Mouse (Mus musculus) layer of hippocampus, adult 18-20 months (tissue): ENCODE results near the gene Bcl2l1. TPM values are rescaled to one million over a fixed set of nuclear protein-coding genes. Genes with fewer than 3 reads are reported as not detected.

Experiments
- DNase-seq, 2 experiments: peaks; one replicate each; pipeline ENCODE4 v3.0.0; 2022; ENCODE audit warnings: low spot score in 2 of 2
- total RNA-seq, 2 experiments: library from RNA; stranded (reverse); gene quantifications; 2 replicates each; pipeline ENCODE4 v1.2.3; 2021

Bcl2l1 gene
- total RNA-seq, 2 experiments from 2014 or later = 134 to 146 TPM

- DNase-seq = peak; percentile 85 to 93
These were observed 55.1 kb downstream of the Bcl2l1 start for GRCm38 (mm10) chr2:152776435-152776834.

- no peak for DNase-seq
These were observed 55.5 kb downstream of the Bcl2l1 start for GRCm38 (mm10) chr2:152776019-152776418.

- no peak for DNase-seq
These were observed 56.2 kb downstream of the Bcl2l1 start for GRCm38 (mm10) chr2:152775357-152775756.

GRCm38 (mm10) chr2:152772231-152772630 is 59.3 kb downstream of the Bcl2l1 start:
- DNase-seq = no peak

- no peak for DNase-seq
These were observed 60.0 kb downstream of the Bcl2l1 start for GRCm38 (mm10) chr2:152771571-152771970.

- no peak for DNase-seq
These were observed 61.9 kb downstream of the Bcl2l1 start for GRCm38 (mm10) chr2:152769677-152770076.

GRCm38 (mm10) chr2:152767618-152768271 is 63.8 kb downstream of the Bcl2l1 start:
- peak in 1 of 2 experiments; percentile 58 for DNase-seq

- peak; percentile 68 to 89 for DNase-seq
These were observed 65.0 kb downstream of the Bcl2l1 start for GRCm38 (mm10) chr2:152766387-152767123.

- DNase-seq = no peak
These were observed 66.4 kb downstream of the Bcl2l1 start for GRCm38 (mm10) chr2:152765045-152765674.

- DNase-seq = no peak
These were observed 67.1 kb downstream of the Bcl2l1 start for GRCm38 (mm10) chr2:152764172-152765044.

GRCm38 (mm10) chr2:152763310-152763709 is 68.2 kb downstream of the Bcl2l1 start:
- DNase-seq = no peak

- no peak for DNase-seq
These were observed 73.2 kb downstream of the Bcl2l1 start for GRCm38 (mm10) chr2:152758351-152758750.

- no peak for DNase-seq
These were observed 74.0 kb downstream of the Bcl2l1 start for GRCm38 (mm10) chr2:152757478-152757877.

- DNase-seq = no peak
These were observed 74.8 kb downstream of the Bcl2l1 start for GRCm38 (mm10) chr2:152756474-152757393.

GRCm38 (mm10) chr2:152753944-152754711 is 77.4 kb downstream of the Bcl2l1 start, which contains the start of gene Cox4i2:
Cox4i2 (plus strand) TSS chr2:152754173.
- DNase-seq = no peak

GRCm38 (mm10) chr2:152742435-152742834 is 89.1 kb downstream of the Bcl2l1 start:
- no peak for DNase-seq

- no peak for DNase-seq
These were observed 90.1 kb downstream of the Bcl2l1 start for GRCm38 (mm10) chr2:152741153-152742041.

GRCm38 (mm10) chr2:152740490-152740889 is 91.0 kb downstream of the Bcl2l1 start:
- no peak for DNase-seq
